Mouse (Mus musculus) embryonic fibroblast, embryonic 13.5 days (primary cell): Measurements from ENCODE around the gene L2hgdh.

ENCODE experiments used
- CTCF ChIP-seq: IDR thresholded peaks from 2 replicates; pipeline ENCODE4 v1.5.1; 2011; ENCODE audit warnings: mild to moderate bottlenecking, control low read depth, low read length, moderate library complexity, borderline replicate concordance; ENCODE audit not compliant: insufficient read depth
- POLR2A ChIP-seq: IDR thresholded peaks from 2 replicates; pipeline ENCODE4 v1.6.1; 2011; ENCODE audit warnings: low read depth, mild to moderate bottlenecking, control low read depth, low read length, moderate library complexity

DNA sequence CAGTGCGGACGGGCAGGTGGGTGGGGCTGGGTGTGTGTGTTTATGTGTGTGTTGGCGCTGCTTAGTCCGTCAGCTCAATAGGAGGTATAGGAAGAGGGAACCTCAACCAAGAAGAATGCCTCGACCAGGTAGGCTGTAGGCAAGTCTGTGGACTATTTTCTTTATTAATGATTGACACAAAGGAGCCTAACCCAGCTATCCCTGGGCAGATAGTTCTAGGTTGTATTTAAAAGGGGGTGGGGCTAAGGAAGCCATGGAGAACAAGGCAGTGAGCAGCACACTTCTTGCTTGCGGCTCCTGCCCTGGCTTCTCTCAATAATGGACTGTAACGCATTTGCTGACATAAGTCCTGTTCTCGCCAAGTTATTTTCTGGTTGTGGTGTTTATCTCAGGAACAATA is 75.2 kb downstream of the L2hgdh start:
- TF ChIP-seq CTCF (no peak), POLR2A (no peak)
